Mouse (Mus musculus) CH12.LX (cell line): ENCODE data around the gene Dlg1.

Experiments
- CTCF ChIP-seq, 2 experiments: IDR thresholded peaks in 1 of 2; conservative IDR thresholded peaks in 1 of 2; 2 replicates each; pipeline ENCODE4 v1.5.1; 2011 to 2012; ENCODE audit warnings: low read depth in 2 of 2, low read length in 2 of 2, improper control_type of control experiment in 1 of 2, inconsistent platforms in 1 of 2, mild to moderate bottlenecking in 1 of 2, moderate library complexity in 1 of 2
- MAFK ChIP-seq: IDR thresholded peaks from 2 replicates; pipeline ENCODE4 v1.6.1; 2011; ENCODE audit warnings: low read length, improper control_type of control experiment; ENCODE audit not compliant: insufficient replicate concordance
- POLR2A ChIP-seq: IDR thresholded peaks from 2 replicates; pipeline ENCODE4 v1.6.1; 2011; ENCODE audit warnings: low read depth, mild to moderate bottlenecking, improper control_type of control experiment, low read length
- RAD21 ChIP-seq: IDR thresholded peaks from 2 replicates; pipeline ENCODE4 v1.6.1; 2011; ENCODE audit warnings: low read depth, mild to moderate bottlenecking, low read length, improper control_type of control experiment, moderate library complexity
- TBP ChIP-seq: conservative IDR thresholded peaks from 2 replicates; pipeline ENCODE4 v1.6.1; 2011; ENCODE audit warnings: low read depth, low read length, improper control_type of control experiment
- USF1 ChIP-seq: IDR thresholded peaks from 2 replicates; pipeline ENCODE4 v1.6.1; 2014; ENCODE audit warnings: low read depth, mild to moderate bottlenecking, inconsistent platforms, low read length, improper control_type of control experiment
- USF2 ChIP-seq: conservative IDR thresholded peaks from 2 replicates; pipeline ENCODE4 v1.6.1; 2011; ENCODE audit warnings: low read depth, low read length, improper control_type of control experiment
- ZKSCAN1 ChIP-seq: IDR thresholded peaks from 2 replicates; pipeline ENCODE4 v1.6.1; 2012; ENCODE audit warnings: low read depth, inconsistent platforms, low read length, improper control_type of control experiment, borderline replicate concordance

DNA sequence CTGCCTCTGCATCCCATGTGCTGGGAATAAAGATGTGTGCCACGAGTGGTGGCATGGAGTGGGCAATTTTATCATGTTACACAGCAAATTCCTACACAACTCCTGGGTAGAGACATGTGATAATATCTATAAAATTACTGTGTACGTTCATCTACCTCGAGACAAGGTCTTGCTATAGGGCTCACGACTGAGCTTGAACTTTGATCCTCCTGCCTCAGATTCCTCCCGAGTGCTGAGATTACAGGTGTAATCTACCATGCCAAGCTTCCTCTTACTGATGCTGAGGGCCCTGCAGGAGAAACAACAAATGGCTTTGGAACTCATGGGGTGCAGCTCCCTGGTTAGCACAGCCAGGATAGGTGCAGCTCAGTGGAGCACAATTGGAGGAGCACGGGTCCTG, 261.1 kb downstream of the Dlg1 start:
- TF ChIP-seq POLR2A: no peak
- TF ChIP-seq USF2: no peak
- no peak for TF ChIP-seq CTCF (conservative IDR thresholded peaks at IDR 0.05 in 1 of 2, IDR thresholded peaks at IDR 0.05 in 1 of 2; ENCODE audit: low read depth in 2 of 2, low read length in 2 of 2)
- no peak for TF ChIP-seq USF1
- TF ChIP-seq RAD21: no peak
- no peak for TF ChIP-seq ZKSCAN1
- TF ChIP-seq TBP: no peak
- no peak for TF ChIP-seq MAFK
